Mouse (Mus musculus) gastrocnemius, postnatal 36 days (tissue): ENCODE measurements around the gene Idh2. TPM values are rescaled to one million over a fixed set of nuclear protein-coding genes. Genes with fewer than 3 reads are reported as not detected.
A peak's percentile ranks its signal among the peaks of the same experiment; 100 is the strongest.
"Not testable (repeated sequence)": the region's sequence is repeated elsewhere in the genome, so short reads cannot be mapped to it uniquely, and the experiment has no call there.

ENCODE experiments used
- DNase-seq, 2 experiments: peaks; one replicate each; pipeline ENCODE4 v3.0.0; 2022
- intact Hi-C: fragments of 180-260 bp; cut with DNase I; formaldehyde crosslinking; loops from one replicate; pipeline ENCODE4 v1.15.1; 2025
- total RNA-seq, 2 experiments: library from RNA; stranded (reverse); gene quantifications; 2 replicates each; pipeline ENCODE4 v1.2.3; 2021

Gene Idh2
- total RNA-seq, 2 experiments from 2014 or later = 186 to 375 TPM

DNA sequence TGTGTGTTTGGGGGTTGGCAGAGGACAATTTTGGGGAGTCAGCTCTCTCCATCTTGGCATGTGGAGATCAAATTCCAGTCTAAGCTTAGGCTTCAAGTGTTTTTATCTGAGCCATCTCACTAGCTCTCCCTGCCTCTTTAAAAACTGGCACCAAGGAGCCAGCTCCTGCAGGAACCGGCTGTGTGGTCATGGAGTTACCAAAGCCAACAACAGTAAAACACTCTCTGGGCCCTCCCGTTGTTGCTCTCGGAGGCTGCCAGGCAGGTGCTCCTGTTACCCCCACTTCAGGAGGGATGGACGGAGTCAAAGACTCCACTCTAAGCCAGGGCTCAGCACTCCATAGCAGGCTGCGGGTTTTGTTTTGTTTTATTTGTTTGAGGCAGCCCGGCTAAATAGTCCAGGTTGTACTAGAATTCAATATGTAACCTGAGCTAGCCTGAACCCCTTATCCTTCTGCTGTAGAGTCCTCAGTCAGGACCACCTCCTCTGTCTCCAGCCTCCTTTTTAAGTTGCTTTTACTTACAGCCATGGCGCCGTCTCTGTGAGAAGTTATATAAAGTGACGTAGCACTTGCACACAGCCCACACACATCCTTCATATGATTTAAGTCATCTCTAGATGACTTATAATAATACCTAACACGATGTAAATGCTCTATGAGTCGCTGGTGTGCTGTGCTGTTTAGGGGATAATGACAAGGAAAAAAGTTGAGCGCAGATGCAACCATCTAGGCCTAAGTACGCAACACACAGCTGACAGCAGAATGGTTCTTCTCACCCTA, 48.3 kb downstream of the Idh2 start:
- DNase-seq = no peak
- intact Hi-C loops = no loop called here

DNA sequence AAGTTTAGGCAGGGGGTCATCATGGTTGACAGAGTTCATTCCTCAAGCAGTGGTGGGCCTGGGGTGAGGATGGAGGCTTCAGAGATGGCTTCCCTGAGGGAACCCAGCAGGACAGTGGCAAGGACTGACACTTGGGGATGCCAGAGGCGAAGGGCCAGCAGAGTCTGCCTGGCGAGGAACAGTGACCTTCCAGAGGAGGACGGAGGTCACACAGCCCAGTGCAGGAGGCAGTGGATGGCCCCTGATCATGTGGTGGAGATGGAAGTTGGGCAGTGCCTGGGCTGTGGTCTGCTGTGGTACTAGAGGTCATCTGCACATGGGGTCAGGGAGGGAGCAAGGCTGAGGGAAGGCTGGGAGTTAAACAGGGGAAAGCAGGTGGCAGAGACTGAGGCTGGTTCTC, 49.9 kb downstream of the Idh2 start:
- intact Hi-C loops = no loop called here
- no peak for DNase-seq

DNA sequence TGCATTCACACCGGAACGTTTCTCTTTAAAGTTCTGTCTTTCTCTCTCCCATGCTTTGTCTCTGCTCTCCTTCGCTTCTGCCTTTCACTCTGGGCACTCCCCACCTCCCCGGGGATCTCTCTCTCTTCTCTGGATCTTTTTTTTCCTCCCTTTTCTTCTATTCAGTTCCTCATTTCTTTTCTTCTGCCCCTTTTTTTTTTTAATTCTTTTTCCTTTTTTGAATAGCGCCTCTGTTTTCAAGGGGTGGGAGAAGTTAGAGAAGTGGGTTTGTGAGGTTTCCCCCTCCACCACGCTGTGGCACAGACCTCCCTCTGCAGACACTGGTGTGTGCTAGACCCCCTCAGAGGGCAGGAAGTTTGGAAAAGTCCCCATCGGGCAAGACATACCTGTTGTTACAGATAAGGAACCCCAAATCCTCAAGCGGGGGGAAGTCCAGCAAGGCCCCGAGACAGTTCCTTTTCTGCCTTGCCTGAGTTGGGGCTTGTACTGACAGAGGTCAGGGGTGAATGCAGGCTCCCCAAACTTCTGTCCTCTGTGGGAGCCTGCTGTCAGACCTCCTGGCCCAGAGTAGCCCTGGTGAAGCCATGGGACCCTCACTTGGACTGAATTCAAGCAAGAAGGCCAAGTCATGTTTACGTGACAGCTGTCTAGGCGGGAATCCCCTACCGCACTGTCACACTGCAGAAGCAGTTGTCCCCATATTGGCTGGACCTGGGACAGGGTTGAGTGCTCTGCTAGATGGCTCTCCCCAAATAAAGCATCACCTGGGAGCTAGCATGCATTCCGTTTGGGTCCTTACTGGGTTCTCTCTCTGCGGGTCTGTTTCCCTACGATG, 51.1 kb downstream of the Idh2 start:
- intact Hi-C loops = no loop called here
- no peak for DNase-seq

GRCm38 (mm10) chr7:80063244-80063643, 51.9 kb downstream of the Idh2 start:
- no peak for DNase-seq
- intact Hi-C loops = no loop called here

DNA sequence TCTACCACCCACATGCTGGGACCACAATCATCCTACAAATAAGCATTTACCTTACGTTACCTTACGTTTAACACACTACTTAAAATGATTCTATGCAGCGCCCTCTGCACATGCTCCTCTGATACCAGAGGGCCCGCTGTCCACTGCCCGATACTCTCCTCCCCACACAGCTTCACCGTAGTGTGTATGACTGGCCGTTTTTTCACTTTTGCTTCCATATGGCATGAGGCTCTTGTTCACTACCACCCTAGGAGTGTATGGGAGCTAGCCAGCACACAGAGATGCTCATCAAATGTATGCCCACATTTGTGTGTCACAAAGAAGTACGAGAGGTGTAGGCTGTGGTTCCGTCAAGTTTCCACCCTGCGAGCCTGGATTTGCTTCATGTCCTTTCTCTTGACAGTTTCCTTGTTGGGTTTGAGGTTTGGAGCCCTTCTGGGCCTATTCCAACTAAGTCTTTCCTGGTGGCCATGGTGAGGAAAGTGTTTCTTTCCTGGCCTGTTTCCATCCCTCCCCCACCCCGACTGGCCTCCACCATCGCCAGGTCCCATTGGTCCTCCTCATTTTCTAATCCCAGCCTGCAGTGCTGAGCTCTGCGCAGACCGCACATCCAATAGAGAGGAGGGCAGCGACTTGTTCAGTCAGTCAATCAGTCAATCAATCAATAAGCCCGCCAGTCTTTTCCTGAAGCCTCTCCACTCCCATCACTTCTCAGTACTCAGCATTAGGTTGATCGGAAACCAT, 52.9 kb downstream of the Idh2 start:
- DNase-seq = no peak
- intact Hi-C loops = no loop called here

GRCm38 (mm10) chr7:80060012-80060778, 55.0 kb downstream of the Idh2 start:
- intact Hi-C loops = no loop called here
- DNase-seq = no peak

- DNase-seq = no peak
- intact Hi-C loops = no loop called here
Measured at GRCm38 (mm10) chr7:80059064-80059838, 55.9 kb downstream of the Idh2 start.

- intact Hi-C loops = no loop called here
- DNase-seq = no peak
Measured at GRCm38 (mm10) chr7:80058405-80059063, 56.7 kb downstream of the Idh2 start.

DNA sequence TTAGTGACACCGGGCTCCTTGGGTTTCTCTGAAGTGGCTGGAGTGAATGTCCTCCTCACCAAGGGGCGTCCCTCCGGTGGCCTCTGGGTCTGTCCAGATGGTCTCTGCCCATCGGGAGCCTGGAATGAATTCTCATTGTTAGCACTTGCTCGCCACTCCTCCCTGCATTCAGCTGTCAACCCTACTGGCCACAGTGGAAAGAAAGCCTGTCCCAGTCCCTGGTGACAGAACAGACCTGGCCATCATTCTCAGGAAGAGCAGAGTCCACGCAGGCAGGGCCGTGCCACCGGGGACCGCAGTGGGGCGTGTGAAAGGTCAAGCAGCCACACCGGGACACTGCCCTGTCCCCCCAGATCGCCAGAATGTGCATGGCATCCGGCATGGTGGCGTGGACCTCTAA, 57.4 kb downstream of the Idh2 start:
- intact Hi-C loops = no loop called here
- no peak for DNase-seq

GRCm38 (mm10) chr7:80057002-80057691, 58.0 kb downstream of the Idh2 start:
- intact Hi-C loops = no loop called here
- no peak for DNase-seq

GRCm38 (mm10) chr7:80055781-80056180, 59.4 kb downstream of the Idh2 start:
- intact Hi-C loops = no loop called here
- no peak for DNase-seq

- no peak for DNase-seq
- intact Hi-C loops = no loop called here
Measured at GRCm38 (mm10) chr7:80053147-80053546, 62.0 kb downstream of the Idh2 start.

GRCm38 (mm10) chr7:80052261-80052660, 62.9 kb downstream of the Idh2 start:
- peak in 1 of 2 experiments; percentile 52 for DNase-seq
- intact Hi-C loops = no loop called here

DNA sequence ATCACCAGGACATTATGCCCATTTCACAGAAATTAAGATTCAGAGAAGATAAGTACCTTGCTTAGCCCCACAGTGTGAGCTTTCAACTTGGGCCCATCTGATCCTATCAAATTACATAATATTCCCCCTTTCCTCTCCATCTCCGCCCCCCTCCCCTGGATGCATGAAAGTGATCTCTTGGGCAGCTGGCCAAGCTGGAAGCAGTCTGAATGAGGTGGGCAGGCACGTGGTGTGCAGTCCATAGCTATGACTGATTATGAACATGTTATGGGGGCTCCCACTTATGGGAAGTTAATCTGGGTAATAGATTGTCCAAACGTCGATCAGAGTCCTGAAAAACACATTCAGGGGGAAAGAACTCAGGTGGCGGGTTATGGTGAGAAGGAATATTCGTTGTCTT, 63.4 kb downstream of the Idh2 start:
- no peak for DNase-seq
- intact Hi-C loops = no loop called here

GRCm38 (mm10) chr7:80050382-80050781, 64.8 kb downstream of the Idh2 start:
- DNase-seq, intact Hi-C loops: not testable (repeated sequence)

DNA sequence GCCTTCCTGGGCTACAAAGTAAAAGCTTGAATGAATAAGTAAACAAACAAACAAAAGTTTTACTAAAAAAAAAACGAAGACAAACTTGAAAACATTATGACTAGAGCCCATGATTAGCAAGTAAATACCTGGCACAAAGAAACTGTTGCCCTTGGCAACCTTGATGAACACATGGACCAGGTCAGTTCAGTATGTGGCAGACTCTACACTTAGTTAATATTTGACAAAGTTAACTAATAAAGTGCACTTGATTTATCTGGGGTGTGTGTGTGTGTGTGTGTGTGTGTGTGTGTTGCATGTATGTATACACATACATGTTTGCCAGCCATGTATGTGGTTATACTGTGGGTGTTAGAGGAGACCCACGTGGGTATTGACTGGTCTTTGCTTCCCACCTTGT, 65.4 kb downstream of the Idh2 start:
- DNase-seq = no peak
- intact Hi-C loops = no loop called here

GRCm38 (mm10) chr7:80047041-80047440, 68.2 kb downstream of the Idh2 start:
- intact Hi-C loops = no loop called here
- DNase-seq = no peak
